Mouse (Mus musculus) layer of hippocampus, postnatal 36 days (tissue): Measurements from ENCODE around the gene Olfr893. TPM values are rescaled to one million over a fixed set of nuclear protein-coding genes. Genes with fewer than 3 reads are reported as not detected.
"Not testable (repeated sequence)": the region's sequence is repeated elsewhere in the genome, so short reads cannot be mapped to it uniquely, and the experiment has no call there.

ENCODE experiments used
- DNase-seq, 2 experiments: peaks; one replicate each; pipeline ENCODE4 v3.0.0; 2022
- total RNA-seq, 2 experiments: library from RNA; stranded (reverse); gene quantifications; 2 replicates each; pipeline ENCODE4 v1.2.3; 2021

Gene Olfr893
- total RNA-seq, result not detected

GRCm38 (mm10) chr9:38208065-38208464, at the start of gene Olfr893:
TSS of gene Olfr893 (plus strand) at chr9:38208365.
- DNase-seq, result no peak

DNA sequence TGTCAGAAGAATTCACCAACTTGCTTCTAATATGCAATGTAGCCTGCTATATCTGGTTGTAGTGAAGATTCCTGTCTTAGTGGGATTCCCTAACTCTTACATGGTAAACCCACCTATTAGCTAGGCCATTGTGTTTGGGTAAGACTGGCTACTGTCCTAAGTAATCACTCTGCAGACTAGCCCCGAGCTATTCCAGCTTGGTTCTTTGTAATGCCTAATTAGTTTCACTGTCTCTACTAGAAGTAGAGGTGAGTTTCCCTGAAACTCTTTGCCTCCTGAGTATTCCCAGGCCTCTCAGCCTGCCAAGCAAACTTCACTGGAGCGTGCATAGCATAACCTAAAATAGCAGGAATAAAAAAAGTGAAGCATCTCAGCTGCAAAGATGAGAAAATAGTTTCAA, 39.8 kb upstream of the Olfr893 start:
- DNase-seq, result not testable (repeated sequence)

DNA sequence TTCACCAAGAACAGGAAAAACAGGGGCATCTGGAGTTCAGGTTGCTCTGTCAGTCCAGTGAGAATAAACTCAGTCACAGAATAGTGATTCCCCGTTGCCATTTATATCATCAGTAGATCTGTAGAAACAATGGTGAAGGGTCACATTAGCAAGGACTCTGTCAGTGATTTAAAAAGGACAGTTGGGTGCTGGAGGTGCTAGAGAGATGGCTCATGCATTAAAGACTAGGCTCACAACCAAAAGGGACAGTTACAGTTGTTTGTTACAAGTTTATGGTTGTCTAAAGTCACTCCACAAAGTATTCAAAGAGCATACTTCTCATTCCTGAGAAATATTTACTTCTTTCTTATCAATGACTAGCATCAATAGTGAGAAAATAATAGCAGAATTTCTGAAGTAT, 27.4 kb upstream of the Olfr893 start, which contains the start of gene Olfr891:
TSS of gene Olfr891 (minus strand) at position 101 of the 400 bp plus-strand sequence.
- DNase-seq, result no peak

- no peak for DNase-seq
Measured at GRCm38 (mm10) chr9:38217755-38218154, 9.6 kb downstream of the Olfr893 start, which contains the start of gene Olfr894. TSS of gene Olfr894 (plus strand) at chr9:38218055.

DNA sequence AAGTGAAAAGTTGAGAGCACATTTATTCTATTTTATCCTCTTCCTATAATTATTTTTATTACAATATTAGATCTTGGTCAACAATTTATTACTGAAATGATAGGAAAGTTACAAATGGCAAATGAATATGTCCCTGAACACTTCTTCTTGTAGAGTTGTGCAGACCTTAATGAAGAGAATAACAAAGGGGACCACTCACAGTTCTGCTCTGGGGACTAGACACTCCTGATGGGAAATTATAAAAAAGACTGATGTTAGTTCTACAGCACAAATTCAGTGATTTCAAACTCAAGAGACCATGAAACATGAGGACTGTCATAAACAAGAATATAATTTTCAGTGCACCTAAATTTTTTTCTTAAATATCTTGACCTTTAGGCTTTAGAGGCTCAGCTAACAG, 44.3 kb downstream of the Olfr893 start, which contains the start of gene Olfr143:
TSS of gene Olfr143 (plus strand) at position 301 of the 400 bp plus-strand sequence.
- DNase-seq, result no peak

Other genes starting within 250 kb of the Olfr893 start
- gene Olfr881, start 216.5 kb upstream of the Olfr893 start, total RNA-seq, result not detected
- not detected for gene Olfr883, start 182.6 kb upstream of the Olfr893 start, total RNA-seq
- gene Olfr884, start 161.8 kb upstream of the Olfr893 start, total RNA-seq, result not detected
- gene Olfr885, start 147.0 kb upstream of the Olfr893 start, total RNA-seq, result not detected
- not detected for gene Olfr887, start 124.3 kb upstream of the Olfr893 start, total RNA-seq
- gene Olfr888, start 100.2 kb upstream of the Olfr893 start, total RNA-seq, result not detected
- not detected for gene Olfr889, start 93.2 kb upstream of the Olfr893 start, total RNA-seq
- not detected for gene Olfr890, start 65.8 kb upstream of the Olfr893 start, total RNA-seq
- not detected for gene Olfr891, start 27.5 kb upstream of the Olfr893 start, total RNA-seq
- not detected for gene Olfr894, start 9.7 kb downstream of the Olfr893 start, total RNA-seq
- gene Olfr143, start 44.4 kb downstream of the Olfr893 start, total RNA-seq, result not detected
- gene Olfr895, start 59.5 kb downstream of the Olfr893 start, total RNA-seq, result not detected
- not detected for gene Olfr896-ps1, start 82.7 kb downstream of the Olfr893 start, total RNA-seq
- gene Olfr25, start 120.7 kb downstream of the Olfr893 start, total RNA-seq, result not detected
- gene Olfr898, start 140.0 kb downstream of the Olfr893 start, total RNA-seq, result not detected
- not detected for gene Olfr250, start 158.5 kb downstream of the Olfr893 start, total RNA-seq
- gene Olfr251, start 168.7 kb downstream of the Olfr893 start, total RNA-seq, result not detected
- not detected for gene Olfr147, start 193.3 kb downstream of the Olfr893 start, total RNA-seq
- not detected for gene Olfr901, start 221.1 kb downstream of the Olfr893 start, total RNA-seq
- not detected for gene Olfr902, start 239.3 kb downstream of the Olfr893 start, total RNA-seq